Mouse (Mus musculus) thymus, postnatal 36 days (tissue): ENCODE results near the gene Capn1.

Source experiments
- DNase-seq, 2 experiments: peaks; one replicate each; pipeline ENCODE4 v3.0.0; 2022; ENCODE audit warnings: mixed read lengths in 2 of 2

Gene Capn1

GRCm38 (mm10) chr19:5951631-5952030 lies 64.1 kb downstream of the Capn1 start:
- no peak for DNase-seq

- DNase-seq: no peak
These were observed 65.5 kb downstream of the Capn1 start for GRCm38 (mm10) chr19:5950218-5950617.

- no peak for DNase-seq
These were observed 69.8 kb downstream of the Capn1 start for GRCm38 (mm10) chr19:5945891-5946290.

GRCm38 (mm10) chr19:5945027-5945426 lies 70.7 kb downstream of the Capn1 start:
- DNase-seq: no peak

GRCm38 (mm10) chr19:5944145-5944544 lies 71.6 kb downstream of the Capn1 start:
- DNase-seq: no peak

GRCm38 (mm10) chr19:5943404-5943803 lies 72.3 kb downstream of the Capn1 start:
- DNase-seq: no peak

- DNase-seq: no peak
These were observed 73.1 kb downstream of the Capn1 start for GRCm38 (mm10) chr19:5942581-5942980.

GRCm38 (mm10) chr19:5940656-5941055 lies 75.0 kb downstream of the Capn1 start:
- no peak for DNase-seq

- no peak for DNase-seq
These were observed 75.5 kb downstream of the Capn1 start for GRCm38 (mm10) chr19:5940173-5940572.

GRCm38 (mm10) chr19:5939715-5940114 lies 76.0 kb downstream of the Capn1 start:
- DNase-seq: no peak
